In genomic region chr1:77109861-77110785, GRCm38 (mm10) we compare ENCODE assay signal across 12 mouse cellular contexts.
A peak's percentile ranks its signal among the peaks of the same experiment; 100 is the strongest.
DNase-seq lines count a peak whose midpoint lies in the region; ATAC-seq lines count a peak whose summit lies in the region.
"Had no signal": no experiment of that assay in that cellular context is flagged by ENCODE, and none has a peak within 500 bp of the region (broad histone marks: within the 10 kb centered on the region; RNA-seq: fewer than 3 reads in every experiment).

No protein-coding gene starts in this region.

- DNase-seq in frontal cortex, postnatal 25 days (ENCODE audit: low spot score in 2 of 2) = no peak
- peak; percentile 36 for DNase-seq in right cerebral cortex, adult 18-20 months
- no peak for DNase-seq in right cerebral cortex, postnatal 4 days
- peak; percentile 11 to 23 for DNase-seq in left cerebral cortex, postnatal 10 days (ENCODE audit: extremely low spot score in 1 of 2, low spot score in 2 of 2)
- DNase-seq in lung, postnatal 36 days = no peak
- DNase-seq in cerebellum, postnatal 4 days (ENCODE audit: low spot score in 2 of 2) = no peak
- no peak for DNase-seq in heart, postnatal 14 days
- DNase-seq: cerebellum, adult 18-20 months; lung, postnatal 10 days; thymus, adult 18-20 months had no signal

- intact Hi-C loops in left cerebral cortex, postnatal 10 days (cut with DNase I) = loop anchor here (10.0 kb wide), 1 partner anchor 405 kb away; the partner anchor contains the start of gene Epha4
- intact Hi-C loops in heart, postnatal 14 days (cut with DNase I) = no loop called here

- ATAC-seq in frontal cortex, adult (ENCODE audit: low TSS enrichment) = peak; percentile 95
- ATAC-seq: hindbrain, postnatal 0 days had no signal

Comparison
In these comparisons a context has a peak if more than half of its experiments do, and no peak if none do; other contexts are left out.
1. DNase-seq: peak in right cerebral cortex, adult 18-20 months (single experiment) and left cerebral cortex, postnatal 10 days (2 of 2); none in frontal cortex, postnatal 25 days (0 of 2), right cerebral cortex, postnatal 4 days (single experiment), lung, postnatal 36 days (single experiment), cerebellum, postnatal 4 days (0 of 2) and heart, postnatal 14 days (0 of 2).